Mouse (Mus musculus): ENCODE results near the gene Pisd.
"Not testable (repeated sequence)": the region's sequence is repeated elsewhere in the genome, so short reads cannot be mapped to it uniquely, and the experiment has no call there.

Gene Pisd

DNA sequence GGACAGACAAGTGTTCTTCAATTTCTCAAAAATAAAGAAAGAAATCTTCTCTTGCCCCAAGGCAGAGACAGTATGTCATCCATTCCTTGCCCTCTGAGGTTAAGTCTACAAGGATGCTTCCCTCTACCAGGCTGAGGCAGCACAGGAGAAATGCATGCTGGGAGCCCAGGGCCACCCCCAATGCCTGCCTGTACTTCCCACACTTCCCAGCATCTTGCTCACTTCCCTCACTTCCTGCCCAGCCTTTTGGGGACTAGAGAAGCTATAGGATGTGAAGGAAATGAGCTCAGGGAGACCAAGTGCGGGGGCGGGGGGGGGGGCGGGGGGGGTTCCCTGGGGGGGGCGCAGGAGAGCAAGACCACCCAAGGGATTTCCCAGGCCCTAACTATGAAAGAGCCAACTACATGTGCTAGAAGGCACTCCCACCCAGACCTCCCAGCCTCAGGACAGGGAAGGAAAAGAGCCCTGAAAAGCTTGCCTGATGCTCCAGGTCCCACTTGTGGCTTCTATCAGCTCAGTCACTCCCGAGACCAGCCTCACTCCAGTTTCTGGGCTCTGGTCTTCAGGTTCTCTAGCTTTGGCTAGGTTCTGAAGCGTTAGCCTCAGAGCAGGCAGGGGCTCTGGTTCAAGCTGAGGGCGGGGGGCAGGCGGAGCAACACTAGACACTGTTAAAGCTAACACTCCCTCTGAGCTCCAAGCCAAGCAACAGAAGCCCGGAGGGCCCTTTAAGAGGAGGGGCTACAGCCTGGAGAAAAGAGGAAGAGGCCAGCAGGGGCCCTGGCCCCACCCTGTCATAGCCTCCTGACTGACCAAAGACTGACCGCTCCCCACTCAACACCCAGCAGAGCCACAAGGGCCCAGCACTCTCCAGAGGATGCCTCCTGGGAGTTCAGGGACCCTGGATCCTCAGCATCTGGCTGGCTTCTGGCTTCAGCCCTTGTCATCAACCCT, 39.5 kb downstream of the Pisd start:
- DNase-seq: peak; percentile 76

DNA sequence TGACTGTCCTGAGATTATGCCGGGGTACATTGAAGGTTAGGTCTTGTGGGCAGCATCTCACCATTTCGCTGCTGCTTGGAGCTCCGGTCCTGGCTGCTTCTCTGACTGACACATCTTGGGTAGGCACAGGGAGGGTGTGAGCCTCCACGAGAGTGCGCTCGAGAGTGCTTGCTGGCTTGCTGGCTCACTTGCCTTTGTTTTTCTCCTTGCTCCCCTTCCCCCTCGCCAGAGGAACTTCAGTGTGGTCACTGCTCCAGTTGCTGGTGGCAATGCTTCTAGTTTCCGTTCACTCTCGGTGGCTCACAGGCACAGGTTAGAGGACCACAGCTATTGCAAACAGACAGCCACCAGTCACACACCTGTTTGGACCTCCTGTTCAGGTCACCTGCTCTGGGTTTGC, 43.3 kb downstream of the Pisd start:
- DNase-seq: peak; percentile 12

DNA sequence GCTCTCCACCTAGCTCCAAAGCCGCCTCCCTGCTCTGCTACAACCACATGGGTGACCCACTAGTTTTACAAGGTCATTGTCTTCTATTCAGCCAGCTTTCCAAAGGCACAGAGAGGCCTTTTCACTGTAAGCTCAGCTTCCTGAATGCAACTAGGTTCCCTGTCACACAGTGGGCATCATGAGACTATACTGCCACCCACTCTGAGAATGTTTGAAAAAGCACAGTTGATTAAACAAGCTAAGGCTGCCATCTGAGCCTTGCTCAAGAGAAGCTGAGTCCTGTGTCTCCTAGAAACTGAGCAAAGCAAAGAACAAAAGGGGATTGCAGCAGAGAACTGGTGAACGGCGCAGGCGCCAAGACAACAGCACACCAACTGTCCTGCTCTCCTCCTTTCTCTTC, 44.1 kb downstream of the Pisd start:
- DNase-seq: not testable (repeated sequence)

DNA sequence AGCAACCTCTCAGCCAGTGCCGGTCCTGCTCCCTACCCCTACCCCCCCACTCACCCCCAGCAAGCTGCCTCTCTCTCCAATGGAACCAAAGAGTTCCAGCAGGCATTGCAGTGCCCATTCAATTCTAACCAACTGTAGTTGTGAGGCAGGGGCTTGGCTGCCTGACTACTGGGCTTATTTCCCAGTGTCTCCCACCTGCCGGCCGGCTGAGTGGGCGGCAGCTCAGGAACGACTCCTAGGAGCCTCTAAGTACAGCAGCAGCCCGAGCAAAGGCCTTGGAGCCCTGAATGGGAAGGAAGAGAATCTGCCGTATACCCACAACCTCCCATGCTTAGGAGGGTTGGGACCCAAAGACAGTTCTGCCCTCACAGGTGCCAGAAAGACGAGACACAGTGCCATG, 44.6 kb downstream of the Pisd start:
- not testable (repeated sequence) for DNase-seq

DNA sequence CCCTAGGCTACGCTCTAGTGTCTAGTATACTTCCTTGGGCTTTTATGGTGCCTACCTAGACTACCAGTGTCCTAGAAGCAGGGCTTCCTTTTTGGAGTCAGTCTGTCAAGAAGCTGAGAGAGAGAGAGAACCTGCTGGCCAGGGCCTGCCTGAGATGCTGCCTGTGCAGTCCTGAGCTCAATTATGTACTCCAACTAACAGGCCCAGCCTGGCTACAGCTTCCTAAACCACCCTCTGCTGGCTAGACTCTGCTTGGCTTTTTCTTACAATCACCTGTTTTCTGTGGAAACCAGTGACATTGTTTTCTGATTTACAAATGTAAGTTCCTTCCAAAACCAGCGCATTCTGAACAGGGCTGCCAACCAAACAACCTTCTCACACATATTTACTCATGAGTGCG, 45.3 kb downstream of the Pisd start:
- DNase-seq: no peak

DNA sequence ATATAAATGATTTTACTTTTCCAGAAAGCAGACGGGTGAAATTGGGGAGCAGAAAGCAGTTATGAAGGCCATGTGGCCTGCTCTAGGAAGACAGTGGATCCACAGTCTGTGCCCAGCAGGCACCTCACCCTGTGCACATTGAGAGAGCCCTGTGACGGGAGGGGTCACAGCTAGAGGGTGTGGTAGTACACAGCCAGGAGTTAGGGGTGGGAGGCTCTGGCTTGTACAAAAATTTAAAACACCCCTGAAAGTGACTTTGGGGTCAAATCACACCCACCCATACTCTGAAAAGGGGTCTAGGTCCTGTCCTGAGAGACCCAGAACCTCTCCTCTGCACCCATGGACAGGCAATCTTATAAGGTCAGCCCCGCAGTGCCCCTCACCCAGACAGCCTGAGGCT, 48.7 kb downstream of the Pisd start:
- DNase-seq: not testable (repeated sequence)

DNA sequence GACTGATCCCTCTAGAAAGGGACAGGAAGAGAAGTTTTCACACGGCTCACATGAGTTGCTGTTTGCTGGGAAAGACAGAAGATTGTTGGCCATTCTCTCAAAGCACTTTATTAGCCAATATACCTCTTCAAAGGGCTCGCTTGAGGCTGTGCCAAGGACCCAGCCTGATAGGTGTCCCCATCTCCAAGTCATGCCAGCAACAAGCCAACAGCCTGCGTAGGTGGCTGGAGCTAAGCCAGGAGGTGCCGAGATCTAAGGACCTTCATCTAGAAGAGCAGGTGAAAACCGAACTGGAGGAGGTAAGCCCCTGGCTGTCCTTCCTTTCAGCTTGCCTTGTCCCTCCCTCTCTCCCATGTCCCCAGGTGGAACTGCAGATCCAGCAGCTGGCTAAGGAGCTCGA, 49.7 kb downstream of the Pisd start:
- no peak for DNase-seq

DNA sequence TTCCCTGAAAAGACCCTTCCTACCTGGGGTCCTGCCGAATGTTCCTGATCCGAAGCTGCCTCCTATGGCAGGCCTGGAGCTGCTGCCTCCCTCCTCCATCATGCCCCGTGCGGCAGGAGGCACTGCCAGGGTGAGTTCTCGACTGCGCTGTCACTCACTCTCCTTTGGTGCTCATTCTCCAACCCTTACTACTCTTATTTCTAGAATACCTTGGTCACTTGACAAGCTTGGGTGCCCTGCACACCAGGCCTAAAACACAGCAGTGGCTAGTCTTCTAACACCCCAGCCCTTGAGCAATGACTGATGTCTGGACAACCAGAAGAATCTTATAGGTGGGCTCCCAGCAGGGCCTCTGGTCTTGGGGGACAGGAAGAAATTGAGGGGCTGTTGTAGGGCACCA, 51.6 kb downstream of the Pisd start:
- DNase-seq: not testable (repeated sequence)

DNA sequence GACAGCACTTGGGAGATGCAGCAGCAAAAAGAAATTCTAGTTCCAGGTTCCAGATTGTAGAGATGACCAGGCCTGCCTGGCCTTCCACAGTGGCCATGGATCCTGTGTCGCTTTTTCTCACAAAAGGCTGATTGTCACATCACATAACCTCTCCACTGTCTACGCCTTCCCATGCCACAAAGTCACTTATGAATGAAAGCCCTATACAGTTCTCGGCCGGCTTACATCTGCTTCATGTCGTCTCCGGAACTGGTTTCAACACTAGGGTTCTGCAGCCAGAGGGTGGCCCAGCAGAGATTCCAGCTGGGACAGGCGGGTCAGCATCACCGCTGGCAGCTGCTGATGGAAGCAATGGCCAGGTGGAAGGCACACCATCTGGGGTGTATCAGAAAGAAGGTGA, 56.6 kb downstream of the Pisd start:
- DNase-seq: no peak

DNA sequence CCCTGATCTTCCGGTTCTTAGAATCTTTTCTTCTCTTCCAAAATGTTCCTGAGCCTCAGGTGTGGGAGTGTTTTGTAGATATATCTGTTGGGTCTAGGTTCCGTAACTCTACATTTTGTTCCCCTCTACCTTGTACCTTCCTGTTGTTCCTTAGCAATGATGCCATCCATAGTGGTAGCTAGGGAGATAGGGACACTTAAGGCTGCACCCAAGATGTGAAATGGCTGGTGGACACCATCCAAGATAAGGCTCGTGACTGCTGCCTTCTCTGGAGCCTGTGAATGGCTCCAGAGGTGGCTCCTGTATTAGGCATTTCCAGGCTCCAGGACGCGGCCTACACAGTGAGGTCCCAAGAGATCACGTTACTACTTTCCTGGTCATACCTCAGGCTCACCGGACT, 57.1 kb downstream of the Pisd start:
- no peak for DNase-seq

DNA sequence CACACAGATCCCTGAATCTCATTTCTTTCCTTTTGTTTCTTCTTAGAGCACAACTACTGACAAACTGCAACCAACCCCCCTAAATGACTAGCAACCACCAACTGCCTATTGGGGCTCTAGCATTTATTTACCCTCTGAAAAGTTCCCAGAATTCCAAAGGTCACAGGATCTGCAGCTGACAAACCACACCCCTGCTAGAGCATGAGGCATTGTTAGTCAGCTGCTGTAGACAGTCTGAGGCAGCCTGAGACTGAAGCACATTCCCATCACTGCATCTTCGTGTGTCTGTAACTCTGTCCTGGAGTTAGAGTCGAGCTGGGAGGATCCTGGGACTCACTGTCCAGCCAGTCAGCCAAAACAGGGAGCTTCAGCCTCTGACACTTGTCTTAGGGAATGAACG, 60.0 kb downstream of the Pisd start:
- not testable (repeated sequence) for DNase-seq

DNA sequence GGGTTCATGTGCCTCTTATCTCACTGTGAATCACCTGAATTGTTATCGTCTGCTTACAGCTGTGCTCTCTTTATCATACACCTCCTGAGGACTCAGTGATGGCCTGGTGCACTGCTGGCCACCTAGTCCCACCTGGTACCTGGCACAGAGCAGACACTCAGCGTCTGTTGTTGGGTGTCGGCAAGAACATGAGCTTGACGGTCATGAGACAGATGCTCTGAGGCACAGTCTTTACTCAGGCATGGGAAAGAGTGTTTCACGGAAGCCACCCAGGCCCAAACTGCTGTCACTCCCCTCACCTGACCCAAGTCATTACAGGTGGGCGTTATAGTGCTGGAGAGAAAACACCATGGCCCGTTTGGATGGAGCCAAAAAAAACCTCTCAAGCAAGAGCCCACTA, 61.5 kb downstream of the Pisd start:
- no peak for DNase-seq

DNA sequence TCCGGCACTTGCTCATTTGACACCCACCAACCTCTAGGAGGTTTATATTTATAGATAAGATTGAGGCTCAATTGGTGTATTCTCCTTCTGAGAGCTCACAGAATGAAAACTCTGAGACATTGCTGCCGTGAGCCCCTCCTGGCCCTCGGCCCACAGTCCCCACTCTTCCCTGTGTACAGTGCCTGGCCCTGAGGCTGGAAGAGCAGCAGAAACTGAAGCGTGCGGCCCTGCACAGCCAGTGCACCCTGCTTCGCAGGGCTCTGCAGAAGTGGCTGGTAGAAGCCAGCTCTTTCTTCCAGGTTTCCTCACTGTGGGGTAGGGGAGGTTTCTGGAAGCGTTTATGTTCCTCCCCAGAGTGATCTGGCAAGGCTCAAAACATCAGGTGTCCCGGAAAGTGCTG, 62.7 kb downstream of the Pisd start:
- not testable (repeated sequence) for DNase-seq

DNA sequence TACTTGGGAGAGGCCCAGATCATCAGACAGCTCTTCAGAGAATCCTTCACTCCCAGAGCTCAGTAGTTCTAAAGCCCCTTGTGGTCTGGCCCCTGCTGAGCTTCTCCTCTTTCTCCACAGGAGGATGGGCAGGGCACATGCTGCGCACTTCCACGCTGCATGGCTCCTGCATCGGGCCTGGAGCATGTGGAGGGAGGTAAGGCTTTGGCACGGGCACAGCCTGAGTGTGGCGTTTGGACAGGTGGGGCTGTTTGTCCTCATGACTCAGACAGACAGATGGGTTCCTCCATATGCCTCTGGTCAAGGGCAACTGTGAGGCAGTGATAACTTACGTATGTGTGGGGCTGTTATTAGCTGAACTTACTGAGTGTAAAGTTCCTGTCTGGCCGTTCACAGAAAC, 63.2 kb downstream of the Pisd start:
- DNase-seq: no peak

DNA sequence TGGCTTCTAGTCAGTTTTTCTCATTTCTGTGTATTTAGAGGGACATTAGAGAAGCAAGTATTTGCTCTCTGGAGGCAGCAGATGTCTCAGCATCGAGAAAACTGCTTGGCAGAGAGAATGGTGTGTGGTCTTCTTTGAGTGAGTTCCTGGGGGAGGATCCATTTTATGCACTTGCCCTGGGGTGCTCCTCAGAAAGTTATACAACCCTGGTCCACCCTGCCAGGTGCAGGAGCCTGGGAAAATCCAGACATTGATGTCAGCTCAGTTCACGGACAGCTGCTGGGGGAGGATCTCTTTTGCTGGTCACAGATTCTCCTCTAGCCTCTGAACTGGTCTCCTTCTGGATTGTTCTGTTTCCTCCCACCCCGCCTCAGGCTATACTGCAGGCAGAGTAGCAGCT, 64.1 kb downstream of the Pisd start:
- no peak for DNase-seq

DNA sequence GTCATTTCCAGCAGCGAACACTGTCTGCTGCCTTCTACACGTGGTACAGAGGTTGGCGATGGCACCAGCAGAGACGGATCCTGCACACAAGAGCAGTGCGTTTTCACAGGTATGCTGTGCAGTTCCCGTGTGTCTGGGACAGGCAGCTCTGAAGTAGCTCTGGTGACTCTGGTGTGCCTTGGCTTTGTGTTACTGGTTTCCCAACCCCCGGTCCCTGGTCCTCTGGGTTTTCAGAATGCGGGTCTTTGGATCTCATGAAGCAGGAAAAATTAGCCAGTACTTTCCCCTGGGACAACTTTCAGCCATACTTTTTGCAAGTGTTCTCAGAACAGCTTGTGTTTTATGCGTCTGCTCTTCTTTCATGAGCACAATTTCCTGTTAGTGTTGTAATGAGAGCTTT, 65.0 kb downstream of the Pisd start:
- DNase-seq: no peak

DNA sequence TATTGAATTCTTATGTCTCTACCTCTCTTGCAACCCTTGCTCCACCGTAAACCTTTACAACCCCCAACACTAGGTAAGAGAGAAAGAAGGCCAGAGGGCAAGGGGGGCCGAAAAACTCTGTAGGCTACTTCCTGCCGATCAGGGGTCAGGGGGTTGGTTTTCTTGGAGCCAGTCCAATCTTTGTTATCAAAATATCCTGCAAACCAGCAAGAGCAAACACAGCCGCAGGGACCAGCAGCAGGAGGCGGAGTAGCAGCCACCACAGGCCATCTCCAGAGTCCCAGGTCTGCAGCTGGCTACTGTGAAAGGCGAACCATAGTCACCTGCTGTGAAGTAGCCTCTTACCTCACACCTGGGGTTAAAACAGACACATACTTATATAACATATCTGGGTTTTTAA, 66.5 kb downstream of the Pisd start:
- DNase-seq: no peak

DNA sequence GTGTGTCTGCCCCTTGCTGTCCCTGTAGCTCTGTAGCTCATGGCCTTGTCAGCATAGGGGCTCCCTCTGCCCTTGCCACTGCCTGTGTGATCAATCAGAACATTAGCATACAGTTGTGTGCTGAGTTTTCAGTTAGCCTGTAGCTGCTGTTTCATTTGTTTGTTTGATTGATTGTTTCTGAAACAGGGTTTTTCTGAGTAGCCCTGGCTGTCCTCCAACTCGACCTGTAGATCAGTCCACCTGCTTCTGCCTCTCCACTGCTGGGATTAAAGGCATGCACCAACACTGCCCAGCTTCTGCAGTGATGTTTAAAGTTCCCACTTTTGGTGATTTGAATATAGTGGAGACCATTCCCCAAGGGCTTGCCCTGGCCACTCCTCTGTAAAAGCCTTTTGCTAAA, 67.7 kb downstream of the Pisd start:
- no peak for DNase-seq

DNA sequence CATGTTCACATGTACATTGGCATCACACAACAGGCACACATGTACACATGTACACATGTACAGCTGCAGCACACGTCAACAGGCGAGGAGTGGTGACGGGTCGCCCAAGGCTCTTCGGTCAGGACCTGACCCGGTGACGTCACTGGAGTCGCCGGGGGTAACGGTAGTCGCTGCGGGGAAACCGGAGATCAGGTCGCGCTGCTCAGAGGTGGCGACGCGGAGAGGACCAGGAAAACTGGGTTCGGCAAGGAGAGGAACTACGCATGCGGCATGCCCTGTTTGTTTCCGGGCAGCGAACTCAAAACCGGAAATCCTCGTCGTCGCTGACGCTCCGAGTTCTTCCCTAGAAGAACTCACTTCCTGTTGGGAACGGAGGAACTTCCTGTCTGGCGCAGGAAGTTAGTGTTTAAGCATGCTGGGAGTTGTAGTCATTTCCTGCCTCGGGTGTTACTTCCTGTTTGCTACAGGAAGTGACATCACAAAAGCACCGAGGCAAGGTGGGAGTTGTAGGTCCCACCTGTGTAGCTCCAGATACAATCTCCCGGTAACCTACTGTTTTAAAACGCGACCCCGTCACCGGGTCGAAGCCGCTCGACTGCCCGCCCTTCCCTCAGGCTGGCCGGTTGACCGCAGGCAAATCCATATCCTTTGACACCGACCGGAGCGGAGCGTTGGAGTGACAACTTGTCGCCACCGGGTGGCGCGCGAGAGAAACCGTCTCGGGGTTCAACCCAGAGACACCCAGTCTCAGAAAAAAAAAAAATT, 71.6 kb downstream of the Pisd start:
- peak; percentile 96 for DNase-seq

DNA sequence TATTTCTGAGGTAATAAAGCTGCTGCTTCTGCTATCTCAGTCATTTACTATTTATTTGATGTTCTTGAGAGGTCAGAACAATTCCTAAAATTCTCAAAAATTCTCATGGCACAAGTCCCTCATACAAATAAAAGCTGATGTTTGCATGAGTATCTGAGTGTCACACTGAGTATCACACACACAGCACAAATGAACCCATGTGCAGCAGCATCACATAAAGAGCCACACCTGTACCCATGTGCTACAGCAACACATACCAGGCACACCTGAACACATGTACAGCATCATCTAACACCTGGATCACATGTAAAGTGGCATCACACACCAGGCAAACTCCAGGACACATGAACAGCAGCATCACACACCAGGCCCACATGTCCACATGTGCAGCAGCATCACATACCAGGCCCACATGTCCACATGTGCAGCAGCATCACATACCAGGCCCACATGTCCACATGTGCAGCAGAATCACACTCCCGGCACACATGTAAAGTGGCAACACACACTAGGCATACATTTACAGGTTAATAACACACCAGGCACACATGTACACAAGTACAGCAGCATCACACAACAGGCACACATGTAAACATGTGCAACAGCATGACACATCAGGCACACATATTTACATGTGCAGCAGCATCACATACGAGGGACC, 72.3 kb downstream of the Pisd start:
- no peak for DNase-seq

DNA sequence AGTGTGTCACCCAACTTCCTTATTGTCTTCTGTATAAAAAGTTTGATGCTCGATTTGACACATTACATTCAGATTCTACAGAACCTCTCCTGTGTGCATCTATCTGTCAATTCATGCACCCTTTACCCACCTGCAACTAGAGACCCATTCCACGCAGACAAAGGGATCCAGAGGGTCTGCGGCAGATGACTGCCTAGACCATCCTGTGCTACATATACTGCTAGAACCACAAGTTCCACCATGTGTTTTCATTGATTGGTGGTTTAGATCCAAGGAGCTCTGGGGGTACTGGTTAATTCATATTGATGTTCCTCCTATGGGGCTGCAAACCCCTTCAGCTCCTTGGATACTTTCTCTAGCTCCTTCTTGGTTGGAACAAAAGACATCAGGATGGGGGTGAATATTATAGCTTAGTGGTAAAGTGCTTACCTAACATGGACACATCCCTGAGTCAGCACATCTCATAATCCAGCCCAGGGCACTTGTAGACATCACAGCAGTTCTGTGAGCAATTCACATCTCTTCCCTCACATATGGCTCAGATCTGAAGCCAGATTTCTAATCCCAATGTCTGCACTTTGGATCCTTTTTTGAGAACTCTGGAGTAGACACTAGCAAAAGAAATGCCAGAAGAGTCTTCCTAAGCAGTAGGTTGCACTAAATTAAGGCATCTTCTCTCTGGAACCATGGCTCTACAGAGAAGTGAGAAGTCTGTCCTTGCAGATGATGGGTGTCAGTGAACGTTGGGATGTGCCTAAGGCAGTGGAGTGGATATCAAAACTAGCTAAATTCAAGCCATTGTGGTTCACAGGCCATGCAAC, 73.0 kb downstream of the Pisd start:
- DNase-seq: no peak

DNA sequence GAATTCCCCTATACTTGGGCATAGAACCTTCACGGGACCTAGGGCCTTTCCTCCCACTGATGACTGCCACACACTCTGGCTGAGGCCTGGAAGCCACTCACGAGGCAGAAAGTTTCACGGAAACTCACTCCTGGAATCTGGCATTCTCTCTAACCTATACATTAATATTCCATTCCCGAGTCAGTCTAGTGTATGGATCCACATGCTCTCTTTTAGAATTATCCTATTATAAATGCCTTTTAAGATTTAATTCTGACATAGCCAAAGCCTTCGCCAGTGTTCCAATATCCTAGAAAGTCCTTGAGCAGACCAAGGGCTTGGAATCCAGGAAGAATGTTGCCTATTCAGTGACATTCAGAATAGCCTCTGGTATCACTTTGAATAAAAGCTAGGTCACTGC, 74.0 kb downstream of the Pisd start:
- DNase-seq: no peak

Data from kidney, adult 11 months (tissue).